Mouse (Mus musculus) thymus, postnatal 10 days (tissue): ENCODE data around the gene Glyctk.
"Not testable (repeated sequence)": the region's sequence is repeated elsewhere in the genome, so short reads cannot be mapped to it uniquely, and the experiment has no call there.

Source experiments
- DNase-seq, 2 experiments: peaks; one replicate each; pipeline ENCODE4 v3.0.0; 2021; ENCODE audit warnings: low spot score in 2 of 2

The Glyctk gene

DNA sequence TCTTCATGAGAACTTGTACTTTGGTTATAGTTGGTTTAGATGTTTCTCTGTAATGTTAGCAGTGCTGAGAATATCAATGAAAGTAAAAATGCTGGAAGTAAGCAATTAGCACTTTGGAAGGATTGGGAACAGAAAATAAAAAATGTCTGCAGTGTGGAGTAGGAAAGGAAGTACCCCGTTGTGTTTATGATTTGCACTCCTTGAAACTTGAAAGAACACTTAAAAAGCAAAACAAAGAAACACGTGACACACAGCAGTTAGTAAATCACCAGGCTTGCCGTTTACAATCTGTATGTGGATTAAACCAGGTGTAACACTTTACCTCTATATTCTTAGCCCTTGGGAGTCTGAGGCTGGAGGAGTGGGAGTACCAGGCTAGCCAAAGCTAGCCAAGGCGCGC, 18.8 kb upstream of the Glyctk start:
- no peak for DNase-seq

GRCm38 (mm10) chr9:106175552-106176200, 17.7 kb upstream of the Glyctk start:
- no peak for DNase-seq

DNA sequence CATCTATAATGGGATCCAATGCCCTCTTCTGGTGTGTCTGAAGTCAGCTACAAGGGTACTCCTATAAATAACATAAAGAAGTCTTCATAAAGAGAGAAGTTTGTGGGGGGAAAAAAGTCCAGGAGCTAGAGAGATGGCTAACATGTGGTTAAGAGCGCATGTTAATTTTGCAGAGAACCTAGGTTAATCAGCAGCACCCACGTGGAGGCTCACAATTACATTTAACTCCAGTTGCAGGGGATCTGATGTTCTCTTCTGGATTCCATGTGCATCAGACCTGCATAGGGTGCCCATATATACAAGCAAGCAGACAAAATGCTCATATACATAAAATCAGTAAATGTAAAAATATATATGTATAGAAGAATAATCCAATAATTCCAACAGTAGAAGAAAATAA, 15.4 kb upstream of the Glyctk start:
- no peak for DNase-seq

GRCm38 (mm10) chr9:106172527-106172926, 14.6 kb upstream of the Glyctk start:
- DNase-seq: no peak

- peak in 1 of 2 experiments; percentile 29 for DNase-seq
Observed at GRCm38 (mm10) chr9:106171346-106172158, 13.6 kb upstream of the Glyctk start.

GRCm38 (mm10) chr9:106170556-106171345, 12.8 kb upstream of the Glyctk start, which contains the start of gene Wdr82:
TSS of gene Wdr82 (plus strand) at chr9:106170928.
- peak; percentile 86 to 90 for DNase-seq

DNA sequence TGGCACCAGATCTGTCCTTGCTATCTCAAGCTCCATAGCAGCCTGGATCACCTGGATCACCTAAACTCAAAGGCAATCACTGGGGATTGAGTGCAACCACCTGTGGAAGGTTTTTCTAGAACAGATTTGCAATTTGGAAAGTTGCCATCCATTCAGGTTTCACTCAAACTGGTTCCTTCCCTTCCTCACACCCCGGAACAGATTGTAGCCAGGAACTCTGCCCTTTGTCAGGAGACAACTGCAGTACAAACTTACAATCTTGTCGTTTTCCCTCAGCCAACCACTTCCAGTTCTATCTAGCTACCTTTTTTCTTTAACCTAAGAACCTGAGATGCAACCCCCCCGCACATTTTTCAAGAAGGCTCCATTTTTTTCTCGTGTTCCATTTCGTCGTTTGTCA, 12.0 kb upstream of the Glyctk start:
- DNase-seq: no peak

DNA sequence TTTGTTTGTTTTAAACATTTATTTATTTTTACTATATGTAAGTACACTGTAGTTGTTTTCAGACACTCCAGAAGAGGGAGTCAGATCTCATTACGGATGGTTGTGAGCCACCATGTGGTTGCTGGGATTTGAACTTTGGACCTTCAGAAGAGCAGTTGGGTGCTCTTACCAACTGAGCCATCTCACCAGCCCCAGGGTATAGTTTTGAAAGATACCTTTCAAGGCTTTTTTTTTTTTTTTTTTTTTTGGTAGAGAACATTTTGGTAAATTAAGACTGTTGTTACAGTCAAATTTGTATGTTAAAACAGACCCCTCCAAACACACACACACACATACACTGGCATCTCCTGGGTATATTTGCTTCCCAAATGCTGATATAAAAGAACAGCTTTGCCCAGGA, 11.1 kb upstream of the Glyctk start:
- not testable (repeated sequence) for DNase-seq

GRCm38 (mm10) chr9:106167703-106168102, 9.8 kb upstream of the Glyctk start:
- no peak for DNase-seq

GRCm38 (mm10) chr9:106167241-106167640, 9.3 kb upstream of the Glyctk start:
- no peak for DNase-seq

- no peak for DNase-seq
Observed at GRCm38 (mm10) chr9:106166709-106167108, 8.8 kb upstream of the Glyctk start.

DNA sequence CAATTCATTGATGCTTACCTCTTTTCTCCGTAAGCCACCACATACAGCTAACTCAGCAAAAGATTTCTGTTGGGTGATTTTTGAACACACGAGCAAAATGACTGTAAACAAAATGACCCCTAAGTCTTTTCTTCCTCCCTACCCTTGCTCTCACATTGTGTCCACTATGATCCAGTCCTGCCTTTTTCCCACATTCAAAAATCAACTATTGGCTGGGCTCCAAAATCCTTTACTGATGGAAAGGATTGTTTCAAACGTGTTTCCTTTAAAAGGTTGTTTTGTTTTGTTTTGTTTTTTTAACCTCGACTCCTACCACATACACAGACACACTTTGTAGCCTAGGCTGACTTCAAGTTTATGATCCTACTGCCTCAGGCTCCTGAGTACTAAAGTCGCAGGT, 2.5 kb upstream of the Glyctk start:
- DNase-seq: no peak

DNA sequence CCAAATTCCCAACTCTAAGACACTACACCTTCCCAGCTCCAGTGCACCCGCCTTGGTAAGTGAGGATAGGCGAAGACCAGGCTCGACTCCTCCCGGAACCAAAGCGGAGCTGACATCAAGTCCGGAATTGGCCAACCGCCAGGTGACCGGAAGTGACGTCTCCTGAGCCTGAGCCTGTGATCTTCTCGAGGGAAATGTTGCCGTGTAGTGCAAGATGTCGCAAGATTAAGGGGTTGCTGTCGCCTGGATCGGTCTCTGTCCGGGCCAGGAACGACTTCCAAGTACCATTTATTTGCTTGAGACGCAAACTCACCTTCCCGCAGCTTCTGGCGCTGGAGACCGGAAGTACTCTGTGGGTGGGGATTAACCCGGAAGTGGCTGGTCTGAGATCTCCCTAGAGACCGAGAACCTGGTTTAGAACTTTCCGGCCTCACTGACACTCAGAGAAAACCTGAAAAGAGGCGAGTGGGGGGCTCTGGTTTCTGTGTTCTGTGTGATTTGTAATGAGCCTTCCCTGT, 1.9 kb upstream of the Glyctk start:
- DNase-seq: peak; percentile 59 to 68

DNA sequence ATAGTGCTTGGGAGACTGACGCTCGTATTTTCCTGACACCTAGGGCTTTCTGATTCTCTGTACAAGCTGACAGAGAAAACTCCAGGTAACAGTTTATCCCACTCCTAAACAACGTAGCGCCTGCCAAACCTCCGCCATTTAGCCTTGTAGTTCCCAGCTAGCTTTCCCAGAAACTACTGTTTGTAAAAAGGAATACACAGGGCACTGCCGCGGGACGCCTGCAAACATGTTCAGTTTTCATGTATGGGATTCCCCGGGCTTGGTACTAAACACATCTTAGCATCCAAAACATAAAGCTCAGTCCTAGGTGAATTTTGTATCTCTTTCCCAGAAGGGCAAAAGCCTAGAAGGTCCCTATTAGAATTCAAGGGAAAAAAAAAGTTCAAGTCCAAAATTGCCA, 1.3 kb upstream of the Glyctk start:
- DNase-seq: no peak

DNA sequence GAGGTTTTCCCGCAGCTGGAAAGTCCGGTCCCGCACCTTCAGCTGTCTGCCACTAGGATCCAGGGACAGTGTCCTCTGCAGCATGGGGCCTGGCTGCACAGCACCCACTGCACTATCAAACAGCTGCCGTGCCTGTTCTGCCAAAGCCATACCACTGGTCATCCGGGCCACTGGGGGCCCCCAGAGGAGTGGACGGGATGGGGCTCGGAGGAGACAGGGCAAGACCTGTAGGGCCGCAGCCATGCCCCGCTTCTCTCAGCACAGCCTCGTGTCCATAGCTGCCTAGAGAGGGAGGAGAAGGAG, 364 bp downstream of the Glyctk start:
- no peak for DNase-seq

DNA sequence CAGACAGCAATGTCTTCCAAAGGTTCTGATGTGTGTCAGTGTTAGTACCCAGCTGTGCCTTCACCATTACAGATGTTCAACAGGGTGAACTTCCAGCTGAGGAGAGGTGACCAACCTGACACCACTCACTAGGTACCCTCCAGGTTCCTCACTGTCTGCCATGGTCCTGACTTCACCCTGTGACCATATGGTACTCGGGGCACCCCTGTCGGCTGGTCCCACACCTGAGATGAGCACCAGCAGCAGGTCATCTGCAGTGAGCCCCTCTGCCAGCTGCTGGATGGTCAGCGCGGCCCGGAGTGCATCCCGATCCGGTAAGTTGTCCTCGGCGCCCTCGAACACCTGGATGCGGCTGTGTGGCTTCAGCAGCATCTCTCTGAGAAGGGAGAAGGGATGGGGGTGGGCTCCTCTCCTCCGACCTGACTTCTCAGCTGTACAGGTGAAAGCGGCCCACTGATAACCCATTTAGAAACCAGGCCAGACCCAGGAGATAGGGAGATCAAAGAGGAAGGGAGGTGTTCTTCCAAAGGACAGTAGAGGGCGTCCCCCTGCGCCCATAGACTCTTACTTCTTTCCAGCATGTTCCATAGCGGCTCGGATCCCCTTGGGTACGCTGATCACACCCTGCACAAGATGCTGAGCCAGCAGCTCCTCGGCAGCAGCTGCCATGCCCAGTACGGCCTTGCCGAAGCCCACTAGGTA, 866 bp downstream of the Glyctk start:
- no peak for DNase-seq

DNA sequence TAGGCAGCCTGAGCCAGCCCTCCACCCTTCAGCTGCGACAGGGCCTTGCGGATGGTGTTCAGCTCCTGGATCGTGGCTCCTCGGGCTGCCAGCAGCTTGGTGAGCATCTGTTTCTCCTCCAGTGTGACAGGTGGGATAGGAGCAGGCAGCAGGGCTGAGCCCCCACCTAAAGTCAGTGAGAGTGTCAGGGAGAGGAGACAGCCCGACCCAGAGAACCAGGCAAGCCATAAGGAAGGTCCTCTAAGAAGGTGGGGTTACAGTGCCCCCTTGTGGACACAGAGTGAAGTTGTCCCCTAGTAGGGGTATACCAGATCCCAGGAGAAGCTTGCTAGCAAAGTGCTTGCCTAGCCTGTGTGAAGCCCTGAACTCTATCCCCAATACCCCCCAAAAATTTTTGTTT, 1.5 kb downstream of the Glyctk start:
- peak; percentile 20 to 56 for DNase-seq

DNA sequence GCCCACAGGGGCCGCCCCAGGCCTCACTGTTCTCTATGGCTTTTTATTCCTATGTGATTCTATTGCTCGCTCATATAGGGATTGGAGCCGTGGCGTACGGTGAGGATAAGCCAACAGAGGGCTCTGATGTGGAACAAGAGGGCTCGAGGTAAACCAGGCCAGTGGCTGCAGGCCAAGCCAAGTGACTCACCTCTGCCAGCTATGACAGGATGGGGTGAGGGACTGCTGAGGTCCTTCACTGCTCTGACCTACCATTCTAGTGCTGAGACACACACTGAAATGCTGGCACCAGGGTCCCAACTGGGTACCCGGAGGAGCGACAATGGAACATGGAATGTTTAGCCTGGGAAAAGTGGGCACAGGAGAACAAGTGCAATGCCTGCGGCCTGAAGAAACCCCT, 3.8 kb downstream of the Glyctk start:
- no peak for DNase-seq

GRCm38 (mm10) chr9:106149399-106149754, 8.6 kb downstream of the Glyctk start:
- no peak for DNase-seq

DNA sequence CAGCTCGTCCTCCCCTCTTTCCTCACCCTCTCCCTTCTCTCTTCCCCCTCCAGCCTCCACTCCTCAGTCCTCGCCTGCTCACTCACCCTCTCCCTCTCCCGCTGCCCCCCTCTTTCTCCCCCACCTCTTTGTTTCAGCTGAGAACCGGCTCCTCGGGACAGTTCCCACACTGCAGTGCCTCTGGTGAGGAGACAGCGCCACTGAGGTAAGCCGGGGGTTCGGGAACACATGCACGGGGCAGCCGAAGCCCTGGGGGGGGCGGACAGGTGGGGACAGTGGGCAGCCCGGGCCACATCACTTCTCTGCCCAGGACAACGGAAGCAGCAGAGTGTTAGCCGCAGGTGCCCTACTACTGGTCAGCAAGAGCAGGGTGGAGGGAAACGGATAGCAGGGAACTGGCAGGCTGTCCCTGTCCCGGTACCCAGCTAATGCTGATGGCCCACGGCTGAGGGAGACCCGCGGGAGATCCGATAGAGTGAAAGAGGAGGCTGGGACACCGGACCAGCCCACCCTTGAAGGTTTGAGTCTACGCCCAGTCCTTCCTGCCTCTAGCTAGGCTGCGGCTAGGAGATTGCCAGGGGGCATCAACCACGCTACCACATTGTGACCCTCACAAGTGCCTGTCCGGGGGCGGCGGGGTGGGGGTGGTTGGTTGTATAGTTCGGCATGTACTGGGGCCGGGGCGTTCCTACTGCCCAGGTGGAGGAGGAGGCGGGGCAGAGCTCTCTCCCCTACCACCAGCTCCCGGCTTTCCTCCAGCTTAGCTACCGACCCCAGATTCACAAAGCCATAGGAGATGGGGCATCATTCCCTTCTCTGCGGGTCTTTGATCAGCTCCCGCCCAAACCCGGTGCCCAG, 9.2 kb downstream of the Glyctk start:
- no peak for DNase-seq

GRCm38 (mm10) chr9:106147851-106148431, 10.0 kb downstream of the Glyctk start:
- DNase-seq: no peak
